Mouse (Mus musculus): Measurements from ENCODE around the gene a. TPM values are rescaled to one million over a fixed set of nuclear protein-coding genes. Genes with fewer than 3 reads are reported as not detected.

The a gene
- total and polyA plus RNA-seq, 3 experiments, result 7.8 to 23.8 (median 10.9) TPM

GRCm38 (mm10) chr2:154827521-154827920, 36.3 kb downstream of the a start:
- Histone ChIP-seq H3K9ac (ENCODE audit: insufficient read depth, low read depth) (no peak overlapping the region), H3K36me3 (replicated peaks in 1 of 2; ENCODE audit: control insufficient read depth in 1 of 2, insufficient read depth in 1 of 2, low read length in 1 of 2) (peaks cover 0 to 61% of the 10 kb centered on the region in 2 experiments), H3K27me3 (replicated peaks) (no peaks in the 10 kb centered on the region), H3K79me2 (replicated peaks; ENCODE audit: control insufficient read depth, extremely low read depth, insufficient read depth, poor library complexity, severe bottlenecking) (peaks cover 33% of the 10 kb centered on the region), H3K4me2 (ENCODE audit: insufficient read depth, low read depth, poor library complexity, severe bottlenecking) (no peak overlapping the region), H3K4me1 (ENCODE audit: control insufficient read depth in 1 of 2, insufficient read depth in 2 of 2) (peaks cover 0 to 6% of the 10 kb centered on the region in 2 experiments; a peak in 1 of 4 replicates), H3K4me3 (replicated peaks in 1 of 3; ENCODE audit: low read depth in 2 of 3, low read length in 2 of 3, poor library complexity in 1 of 3) (no peak overlapping the region), H3K27ac (ENCODE audit: insufficient read depth, low read depth) (no peak overlapping the region), H3K9me3 (replicated peaks; ENCODE audit: low read length) (no peaks in the 10 kb centered on the region)
- TF ChIP-seq MYC (IDR thresholded peaks at IDR 0.05; ENCODE audit: low read depth, low read length), result no peak
- TF ChIP-seq ZC3H11A (IDR thresholded peaks at IDR 0.05; ENCODE audit: low read depth, low read length), result no peak
- no peak for TF ChIP-seq EP300 (IDR thresholded peaks at IDR 0.05; ENCODE audit: low read length)
- no peak for TF ChIP-seq CHD2 (IDR thresholded peaks at IDR 0.05; ENCODE audit: low read length)
- no peak for TF ChIP-seq CHD1 (IDR thresholded peaks at IDR 0.05; ENCODE audit: low read depth, low read length)
- TF ChIP-seq IRF4 (IDR thresholded peaks at IDR 0.05; ENCODE audit: low read depth, low read length), result no peak
- no peak for TF ChIP-seq CTCF (conservative IDR thresholded peaks at IDR 0.05 in 1 of 2, IDR thresholded peaks at IDR 0.05 in 1 of 2; ENCODE audit: low read depth in 2 of 2, low read length in 2 of 2)
- TF ChIP-seq USF2 (conservative IDR thresholded peaks at IDR 0.05; ENCODE audit: low read depth, low read length), result no peak
- no peak for TF ChIP-seq NELFE (IDR thresholded peaks at IDR 0.05; ENCODE audit: low read depth, low read length)
- TF ChIP-seq MAX (IDR thresholded peaks at IDR 0.05; ENCODE audit: low read length), result no peak
- no peak for TF ChIP-seq POLR2A (IDR thresholded peaks at IDR 0.05; ENCODE audit: low read depth, low read length)
- TF ChIP-seq PAX5 (IDR thresholded peaks at IDR 0.05; ENCODE audit: low read length), result no peak
- no peak for TF ChIP-seq POLR2AphosphoS2 (IDR thresholded peaks at IDR 0.05; ENCODE audit: low read depth, low read length)
- no peak for TF ChIP-seq TCF12 (IDR thresholded peaks at IDR 0.05; ENCODE audit: low read depth, low read length)
- no peak for TF ChIP-seq MAFK (IDR thresholded peaks at IDR 0.05; ENCODE audit: insufficient replicate concordance, low read length)
- no peak for TF ChIP-seq JUND (conservative IDR thresholded peaks at IDR 0.05; ENCODE audit: low read depth, low read length)
- no peak for TF ChIP-seq JUN (IDR thresholded peaks at IDR 0.05; ENCODE audit: insufficient read depth, low read depth, low read length)
- TF ChIP-seq UBTF (IDR thresholded peaks at IDR 0.05; ENCODE audit: low read depth, low read length), result no peak
- TF ChIP-seq ZMIZ1 (IDR thresholded peaks at IDR 0.05; ENCODE audit: low read depth, low read length), result no peak
- no peak for TF ChIP-seq ETS1 (conservative IDR thresholded peaks at IDR 0.05; ENCODE audit: low read depth, low read length)
- dilution Hi-C loops (cut with MboI; ENCODE audit: extremely low pct_ligation_motif_present, extremely low pct_unique_long_range_greater_than_20kb, low sequenced_read_pairs), result no loop called here
- no peak for DNase-seq (ENCODE audit: extremely low read depth)
- in situ Hi-C loops (cut with MboI; ENCODE audit: low pct_ligation_motif_present, low pct_unique_long_range_greater_than_20kb, low sequenced_read_pairs), result no loop called here

GRCm38 (mm10) chr2:154832471-154832870, 41.3 kb downstream of the a start:
- H3K27ac ChIP-seq (ENCODE audit: insufficient read depth, low read depth), result no peak overlapping the region
- TF ChIP-seq TCF12 (IDR thresholded peaks at IDR 0.05; ENCODE audit: low read depth, low read length) (no peak), IRF4 (IDR thresholded peaks at IDR 0.05; ENCODE audit: low read depth, low read length) (no peak), NRF1 (IDR thresholded peaks at IDR 0.05; ENCODE audit: low read depth, low read length) (no peak), PAX5 (IDR thresholded peaks at IDR 0.05; ENCODE audit: low read length) (no peak), SIN3A (IDR thresholded peaks at IDR 0.05; ENCODE audit: low read length) (no peak), ZMIZ1 (IDR thresholded peaks at IDR 0.05; ENCODE audit: low read depth, low read length) (no peak), ZC3H11A (IDR thresholded peaks at IDR 0.05; ENCODE audit: low read depth, low read length) (no peak), MAX (IDR thresholded peaks at IDR 0.05; ENCODE audit: low read length) (no peak), RAD21 (IDR thresholded peaks at IDR 0.05; ENCODE audit: low read depth, low read length) (no peak), POLR2A (IDR thresholded peaks at IDR 0.05; ENCODE audit: low read depth, low read length) (no peak), MEF2A (IDR thresholded peaks at IDR 0.05; ENCODE audit: borderline replicate concordance, low read depth, low read length) (no peak), USF2 (conservative IDR thresholded peaks at IDR 0.05; ENCODE audit: low read depth, low read length) (no peak), NELFE (IDR thresholded peaks at IDR 0.05; ENCODE audit: low read depth, low read length) (no peak), ETS1 (conservative IDR thresholded peaks at IDR 0.05; ENCODE audit: low read depth, low read length) (no peak), CHD2 (IDR thresholded peaks at IDR 0.05; ENCODE audit: low read length) (no peak), KAT2A (IDR thresholded peaks at IDR 0.05; ENCODE audit: insufficient replicate concordance, low read length) (no peak), JUND (conservative IDR thresholded peaks at IDR 0.05; ENCODE audit: low read depth, low read length) (no peak), UBTF (IDR thresholded peaks at IDR 0.05; ENCODE audit: low read depth, low read length) (no peak), SMC3 (IDR thresholded peaks at IDR 0.05; ENCODE audit: low read depth, low read length) (no peak)
- no peak overlapping the region for H3K9ac ChIP-seq (ENCODE audit: insufficient read depth, low read depth)
- in situ Hi-C loops (cut with MboI; ENCODE audit: low pct_ligation_motif_present, low pct_unique_long_range_greater_than_20kb, low sequenced_read_pairs) (no loop called here), dilution Hi-C loops (cut with MboI; ENCODE audit: extremely low pct_ligation_motif_present, extremely low pct_unique_long_range_greater_than_20kb, low sequenced_read_pairs) (no loop called here)
- no peaks in the 10 kb centered on the region for H3K27me3 ChIP-seq (replicated peaks)
- H3K4me3 ChIP-seq (replicated peaks in 1 of 3; ENCODE audit: low read depth in 2 of 3, low read length in 2 of 3, poor library complexity in 1 of 3), result no peak overlapping the region
- no peak for DNase-seq (ENCODE audit: extremely low read depth)
- peaks cover 2 to 53% of the 10 kb centered on the region in 2 experiments for H3K36me3 ChIP-seq (replicated peaks in 1 of 2; ENCODE audit: control insufficient read depth in 1 of 2, insufficient read depth in 1 of 2, low read length in 1 of 2)
- no peak overlapping the region for H3K4me2 ChIP-seq (ENCODE audit: insufficient read depth, low read depth, poor library complexity, severe bottlenecking)
- H3K4me1 ChIP-seq (ENCODE audit: control insufficient read depth in 1 of 2, insufficient read depth in 2 of 2), result peaks cover 4 to 26% of the 10 kb centered on the region in 2 experiments
- peaks cover 38% of the 10 kb centered on the region for H3K79me2 ChIP-seq (replicated peaks; ENCODE audit: control insufficient read depth, extremely low read depth, insufficient read depth, poor library complexity, severe bottlenecking)
- H3K9me3 ChIP-seq (replicated peaks; ENCODE audit: low read length), result no peaks in the 10 kb centered on the region

All from CH12.LX (cell line).